Mouse (Mus musculus) spleen, adult 12 weeks (tissue): Measurements from ENCODE around the gene Gm6812.
"Not testable (repeated sequence)": the region's sequence is repeated elsewhere in the genome, so short reads cannot be mapped to it uniquely, and the experiment has no call there.

Experiments
- DNase-seq: peaks from one replicate; pipeline ENCODE4 v3.0.0; 2022; ENCODE audit warnings: low spot score

The Gm6812 gene

GRCm38 (mm10) chrX:68892953-68893352 lies at the start of gene Gm6812:
Gene Gm6812 (minus strand): TSS chrX:68893053.
- DNase-seq, result not testable (repeated sequence)

GRCm38 (mm10) chrX:68865145-68865544 lies 27.7 kb downstream of the Gm6812 start:
- no peak for DNase-seq
